Mouse (Mus musculus) liver, postnatal 0 days (tissue): Measurements from ENCODE around the gene Echdc1. TPM values are rescaled to one million over a fixed set of nuclear protein-coding genes. Genes with fewer than 3 reads are reported as not detected.
"Not testable (repeated sequence)": the region's sequence is repeated elsewhere in the genome, so short reads cannot be mapped to it uniquely, and the experiment has no call there.

Experiments used
- ATAC-seq: fragments of 200-750 bp; cut with Nextera tagmentation; 2 replicates; pipeline ENCODE4 v1.8.0; 2017; ENCODE audit warnings: mild to moderate bottlenecking, moderate library complexity
- DNase-seq: peaks from one replicate; pipeline ENCODE4 v3.0.0-alpha.2; 2016
- H3K27ac ChIP-seq: fragments of 300-500 bp; sonication (generic); 2 replicates; pipeline ENCODE4 v1.5.1; 2014; ENCODE audit warnings: antibody characterized with exemption, moderate library complexity, mild to moderate bottlenecking, low read depth
- H3K27me3 ChIP-seq: fragments of 300-500 bp; sonication (generic); 2 replicates; pipeline ENCODE4 v1.6.1; 2014; ENCODE audit warnings: low read length, control low read depth, mixed read lengths; ENCODE audit not compliant: insufficient read depth
- H3K36me3 ChIP-seq: fragments of 300-500 bp; sonication (generic); replicated peaks from 2 replicates; pipeline ENCODE4 v1.6.1; 2014; ENCODE audit warnings: mild to moderate bottlenecking, control low read depth, low read length, moderate library complexity, mixed read lengths; ENCODE audit not compliant: insufficient read depth
- H3K4me1 ChIP-seq: fragments of 300-500 bp; sonication (generic); 2 replicates; pipeline ENCODE4 v1.6.1; 2014; ENCODE audit warnings: antibody characterized with exemption, mild to moderate bottlenecking, control low read depth; ENCODE audit not compliant: insufficient read depth
- H3K4me2 ChIP-seq: fragments of 300-500 bp; sonication (generic); 2 replicates; pipeline ENCODE4 v1.6.1; 2014; ENCODE audit warnings: low read depth, mild to moderate bottlenecking, low read length, moderate library complexity, mixed read lengths
- H3K4me3 ChIP-seq: fragments of 300-500 bp; sonication (generic); 2 replicates; pipeline ENCODE4 v1.5.1; 2014; ENCODE audit warnings: low read depth, low read length
- H3K9ac ChIP-seq: fragments of 300-500 bp; sonication (generic); replicated peaks from 2 replicates; pipeline ENCODE4 v1.6.1; 2014; ENCODE audit warnings: mild to moderate bottlenecking, moderate library complexity
- H3K9me3 ChIP-seq: fragments of 300-500 bp; sonication (generic); 2 replicates; pipeline ENCODE4 v1.6.1; 2016; ENCODE audit warnings: mild to moderate bottlenecking, control low read depth, low read length, mixed read lengths
- CTCF ChIP-seq: sonication (generic); IDR thresholded peaks from 2 replicates; pipeline ENCODE4 v1.5.1; 2016; ENCODE audit warnings: antibody characterized with exemption, low read depth
- WGBS: fragments of 180-500 bp; shearing (Covaris S2); extraction: QIAGEN DNeasy Blood & Tissue Kit; methylation state at CpG from one replicate; pipeline ENCODE4 v1.1.7; 2014; ENCODE audit not compliant: insufficient replicate concordance; 5-methylcytosine and 5-hydroxymethylcytosine counted together
- polyA plus RNA-seq: library from polyadenylated mRNA; unstranded; fragments of >200 nt; fragmentation: Nextera tagmentation; extraction: Ambion mirVana; gene quantifications from 2 replicates; pipeline ENCODE4 v1.2.1, GENCODE M21; 2015

Gene Echdc1
- polyA plus RNA-seq, 1 experiment from 2014 or later = 14.2 TPM

GRCm38 (mm10) chr10:29394890-29395289 is 81.9 kb downstream of the Echdc1 start:
- not testable (repeated sequence) for H3K27me3 ChIP-seq, H3K27ac ChIP-seq, H3K4me2 ChIP-seq, H3K36me3 ChIP-seq, H3K9me3 ChIP-seq, DNase-seq, H3K4me1 ChIP-seq, H3K9ac ChIP-seq, ATAC-seq, H3K4me3 ChIP-seq
- TF ChIP-seq CTCF = peak; percentile 39; the same call in 1 of the 2 replicates
- 78% methylated on average over 2 of the region's 2 CpGs for WGBS

Other genes with a start within 250 kb of the Echdc1 start
- gene Soga3, start 169.3 kb upstream of the Echdc1 start, polyA plus RNA-seq = not detected in 2 replicates
- gene Gm49353, start 114.2 kb upstream of the Echdc1 start, polyA plus RNA-seq = not detected in 2 replicates
- gene 9330159F19Rik, start 101.6 kb upstream of the Echdc1 start, polyA plus RNA-seq = not detected in 2 replicates
- 13.3 and 13.8 TPM in 2 replicates for gene Rnf146, start 49.3 kb downstream of the Echdc1 start, polyA plus RNA-seq
- 4.7 and 4.9 TPM in 2 replicates for gene Rspo3, start 222.7 kb downstream of the Echdc1 start, polyA plus RNA-seq